Mouse (Mus musculus) kidney, adult 2 months (tissue): ENCODE data around the gene Ndufb5.

Experiments used
- CTCF ChIP-seq: fragments of 200-500 bp; conservative IDR thresholded peaks from 2 replicates; pipeline ENCODE4 v1.5.1; 2011; ENCODE audit warnings: low read depth, mild to moderate bottlenecking, control low read depth, low read length, moderate library complexity, mixed read lengths; ENCODE audit not compliant: insufficient read depth, insufficient read length
- POLR2A ChIP-seq: fragments of 200-500 bp; IDR thresholded peaks from one replicate; pipeline ENCODE4 v1.6.1; 2011; ENCODE audit warnings: low read depth, low read length, control low read depth

DNA sequence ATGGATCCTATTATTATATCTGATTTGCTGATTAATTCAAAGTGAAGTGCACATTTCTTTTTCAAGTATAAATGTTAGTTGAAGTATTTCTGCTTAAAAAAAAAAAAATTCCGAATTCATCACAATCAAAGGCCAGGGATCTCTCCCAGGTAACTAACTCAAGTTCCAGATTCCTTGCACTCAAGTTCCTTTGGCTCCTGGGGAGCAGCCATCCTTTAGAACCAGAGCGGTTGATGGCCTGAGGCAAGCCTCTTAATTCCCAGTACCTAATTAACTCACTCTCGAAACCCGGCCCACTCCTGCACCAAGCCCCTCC lies 28.8 kb upstream of the Ndufb5 start:
- TF ChIP-seq CTCF (no peak), POLR2A (no peak)
